Mouse (Mus musculus) cortical plate, adult 2 months (tissue): ENCODE measurements at regions not wholly inside any gene's neighbourhood (a gene's known extent, or its start where the extent isn't known, plus 50 kb on each side); places are given as distances from the start of the nearest gene placed in this dataset.

ENCODE experiments used
- H3K27ac ChIP-seq: fragments of 200-500 bp; 2 replicates; pipeline ENCODE4 v1.5.1; 2012; ENCODE audit warnings: low read length, control low read depth, inconsistent platforms; ENCODE audit not compliant: insufficient read depth
- H3K4me1 ChIP-seq: fragments of 200-500 bp; 2 replicates; pipeline ENCODE4 v1.6.1; 2011; ENCODE audit warnings: low read length; ENCODE audit not compliant: control insufficient read depth, insufficient read depth
- H3K4me3 ChIP-seq: fragments of 200-500 bp; 2 replicates; pipeline ENCODE4 v1.5.1; 2011; ENCODE audit warnings: mild to moderate bottlenecking, low read length, control low read depth; ENCODE audit not compliant: insufficient read depth
- CTCF ChIP-seq: fragments of 200-500 bp; IDR thresholded peaks from 2 replicates; pipeline ENCODE4 v1.5.1; 2011; ENCODE audit warnings: mild to moderate bottlenecking, control low read depth, low read length; ENCODE audit not compliant: insufficient read depth; ENCODE audit errors: extremely low read depth
- POLR2A ChIP-seq: fragments of 200-500 bp; IDR thresholded peaks from 2 replicates; pipeline ENCODE4 v1.6.1; 2011; ENCODE audit warnings: mild to moderate bottlenecking, low read length, control low read depth; ENCODE audit not compliant: insufficient read depth; ENCODE audit errors: extremely low read depth

GRCm38 (mm10) chr4:78494117-78494516, 282.4 kb upstream of the Ptprd start:
- Histone ChIP-seq H3K27ac (no peak overlapping the region), H3K4me3 (no peak overlapping the region), H3K4me1 (no peaks in the 10 kb centered on the region)
- TF ChIP-seq POLR2A: no peak
- no peak for TF ChIP-seq CTCF

- no peak for TF ChIP-seq POLR2A
- TF ChIP-seq CTCF: no peak
- no peak overlapping the region for H3K27ac ChIP-seq
- no peaks in the 10 kb centered on the region for H3K4me1 ChIP-seq
- H3K4me3 ChIP-seq: no peak overlapping the region
These were observed 254.8 kb upstream of the Ptprd start for GRCm38 (mm10) chr4:78466591-78466990.

GRCm38 (mm10) chr4:78456284-78456683, 244.5 kb upstream of the Ptprd start:
- H3K4me1 ChIP-seq: no peaks in the 10 kb centered on the region
- H3K27ac ChIP-seq: no peak overlapping the region
- H3K4me3 ChIP-seq: no peak overlapping the region
- TF ChIP-seq CTCF (no peak), POLR2A (no peak)

- TF ChIP-seq POLR2A: no peak
- no peak for TF ChIP-seq CTCF
- H3K4me1 ChIP-seq: no peaks in the 10 kb centered on the region
- no peak overlapping the region for H3K27ac ChIP-seq
- H3K4me3 ChIP-seq: no peak overlapping the region
These were observed 205.4 kb upstream of the Ptprd start for GRCm38 (mm10) chr4:78417153-78417552.

GRCm38 (mm10) chr4:78389406-78389805, 177.6 kb upstream of the Ptprd start:
- H3K4me3 ChIP-seq: no peak overlapping the region
- TF ChIP-seq CTCF (no peak), POLR2A (no peak)
- H3K27ac ChIP-seq: no peak overlapping the region
- H3K4me1 ChIP-seq: no peaks in the 10 kb centered on the region

- no peak overlapping the region for H3K27ac ChIP-seq
- H3K4me3 ChIP-seq: no peak overlapping the region
- no peak for TF ChIP-seq POLR2A
- TF ChIP-seq CTCF: no peak
- H3K4me1 ChIP-seq: no peaks in the 10 kb centered on the region
These were observed 143.4 kb upstream of the Ptprd start for GRCm38 (mm10) chr4:78355162-78355561.

- Histone ChIP-seq H3K4me3 (no peak overlapping the region), H3K4me1 (peaks cover 2% of the 10 kb centered on the region; the same call in 1 of the 2 replicates), H3K27ac (peak overlapping the region; percentile 97; the same call in 1 of the 2 replicates)
- TF ChIP-seq CTCF (no peak), POLR2A (no peak)
These were observed 124.0 kb upstream of the Ptprd start for GRCm38 (mm10) chr4:78335777-78336176.

GRCm38 (mm10) chr4:78288506-78288905, 76.7 kb upstream of the Ptprd start:
- TF ChIP-seq POLR2A (no peak), CTCF (no peak)
- Histone ChIP-seq H3K27ac (no peak overlapping the region), H3K4me1 (no peaks in the 10 kb centered on the region), H3K4me3 (no peak overlapping the region)
